Mouse (Mus musculus): ENCODE results near the gene A3galt2.

DNA sequence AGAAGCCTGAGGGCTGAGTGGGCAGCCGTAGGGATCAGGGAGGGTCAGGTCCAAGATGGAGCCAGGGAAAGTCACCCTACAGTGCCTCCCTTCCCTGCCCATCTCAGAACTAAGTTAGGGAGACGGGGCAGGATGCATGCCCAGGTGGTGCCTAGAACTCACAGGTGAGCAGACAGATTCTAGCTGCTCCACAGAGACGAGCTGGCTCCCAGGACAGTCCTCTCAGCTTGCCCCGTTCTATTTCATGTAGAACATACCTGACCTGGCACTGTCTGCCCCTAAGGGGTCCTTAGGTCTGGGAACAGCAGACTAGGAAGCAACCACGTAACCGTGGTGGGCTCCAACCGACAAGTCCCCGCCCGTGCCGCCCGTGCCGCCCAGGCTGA lies 45.4 kb upstream of the A3galt2 start:
- TF ChIP-seq POLR2A (IDR thresholded peaks at IDR 0.05; ENCODE audit: control insufficient read depth, low read depth, low read length), result no peak
- no peak for TF ChIP-seq CTCF (IDR thresholded peaks at IDR 0.05; ENCODE audit: control insufficient read depth, insufficient read depth, insufficient replicate concordance, low read depth, low read length)
